Mouse (Mus musculus) midbrain, embryonic 14.5 days (tissue): Measurements from ENCODE around the gene Iqcb1. TPM values are rescaled to one million over a fixed set of nuclear protein-coding genes. Genes with fewer than 3 reads are reported as not detected.

Source experiments
- ATAC-seq: fragments of 200-750 bp; cut with Nextera tagmentation; 2 replicates; pipeline ENCODE4 v1.8.0; 2017; ENCODE audit warnings: moderate number of reproducible peaks, moderate library complexity; ENCODE audit not compliant: low FRiP score, low TSS enrichment
- DNase-seq: peaks from one replicate; pipeline ENCODE4 v3.0.0-alpha.2; 2015
- H3K27ac ChIP-seq: fragments of 300-500 bp; sonication (generic); replicated peaks from 2 replicates; pipeline ENCODE4 v1.5.1; 2014; ENCODE audit warnings: mild to moderate bottlenecking, low read depth, low read length, moderate library complexity
- H3K27me3 ChIP-seq: fragments of 300-500 bp; sonication (generic); 2 replicates; pipeline ENCODE4 v1.6.1; 2014; ENCODE audit warnings: low read length, control low read depth, mixed read lengths; ENCODE audit not compliant: control insufficient read depth, insufficient read depth
- H3K36me3 ChIP-seq: fragments of 300-500 bp; sonication (generic); 2 replicates; pipeline ENCODE4 v1.6.1; 2014; ENCODE audit warnings: low read length, control low read depth; ENCODE audit not compliant: control insufficient read depth, insufficient read depth
- H3K4me1 ChIP-seq: fragments of 300-500 bp; sonication (generic); 2 replicates; pipeline ENCODE4 v1.6.1; 2014; ENCODE audit warnings: mild to moderate bottlenecking, antibody characterized with exemption, low read length, control low read depth; ENCODE audit not compliant: control insufficient read depth, insufficient read depth
- H3K4me2 ChIP-seq: fragments of 300-500 bp; sonication (generic); 2 replicates; pipeline ENCODE4 v1.6.1; 2014; ENCODE audit warnings: mild to moderate bottlenecking, low read length, moderate library complexity
- H3K4me3 ChIP-seq: fragments of 300-500 bp; sonication (generic); replicated peaks from 2 replicates; pipeline ENCODE4 v1.5.1; 2014; ENCODE audit warnings: low read depth, low read length
- H3K9ac ChIP-seq: fragments of 300-500 bp; sonication (generic); replicated peaks from 2 replicates; pipeline ENCODE4 v1.6.1; 2014; ENCODE audit warnings: mild to moderate bottlenecking, low read length, moderate library complexity
- H3K9me3 ChIP-seq: fragments of 300-500 bp; sonication (generic); 2 replicates; pipeline ENCODE4 v1.6.1; 2016; ENCODE audit warnings: low read length, control low read depth, mixed read lengths; ENCODE audit not compliant: control insufficient read depth
- WGBS: fragments of 180-500 bp; shearing (Covaris S2); extraction: QIAGEN DNeasy Blood & Tissue Kit; methylation state at CpG from one replicate; pipeline ENCODE4 v1.1.7; 2014; 5-methylcytosine and 5-hydroxymethylcytosine counted together
- microRNA-seq: library from miRNA; unstranded; fragments of <30 nt; microRNA quantifications from one replicate; pipeline ENCODE4, GENCODE M21; 2016
- polyA plus RNA-seq: library from polyadenylated mRNA; unstranded; fragments of >200 nt; fragmentation: Nextera tagmentation; extraction: Ambion mirVana; gene quantifications from 2 replicates; pipeline ENCODE4 v1.2.1, GENCODE M21; 2014

Iqcb1 gene
- polyA plus RNA-seq, 1 experiment from 2014 or later: 65.5 TPM

DNA sequence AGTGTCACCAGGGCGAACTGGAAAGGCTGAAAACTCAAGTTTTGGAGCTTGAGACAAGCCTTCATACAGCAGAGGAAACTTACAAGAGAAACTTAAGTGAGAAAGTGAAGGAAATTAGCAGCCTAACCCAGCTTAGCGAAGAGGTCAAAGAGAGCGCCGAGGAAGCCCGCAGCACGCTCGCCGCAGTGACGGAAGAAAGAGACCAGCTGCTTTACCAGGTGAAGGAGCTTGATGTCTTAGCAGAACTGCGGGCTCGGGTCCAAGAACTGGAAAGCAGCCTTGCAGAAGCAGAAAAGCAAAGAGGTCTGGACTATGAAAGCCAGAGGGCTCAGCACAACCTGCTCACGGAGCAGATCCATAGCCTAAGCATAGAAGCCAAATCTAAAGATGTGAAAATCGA, 84.1 kb downstream of the Iqcb1 start:
- Histone ChIP-seq H3K9me3 (no peaks in the 10 kb centered on the region), H3K27ac (no peak overlapping the region), H3K36me3 (peaks cover 81% of the 10 kb centered on the region), H3K4me3 (no peak overlapping the region), H3K9ac (no peak overlapping the region), H3K4me1 (no peaks in the 10 kb centered on the region), H3K27me3 (no peaks in the 10 kb centered on the region), H3K4me2 (no peak overlapping the region)
- DNase-seq (no peak), ATAC-seq (no peak)
- 94% methylated on average over 13 of the region's 13 CpGs for WGBS

DNA sequence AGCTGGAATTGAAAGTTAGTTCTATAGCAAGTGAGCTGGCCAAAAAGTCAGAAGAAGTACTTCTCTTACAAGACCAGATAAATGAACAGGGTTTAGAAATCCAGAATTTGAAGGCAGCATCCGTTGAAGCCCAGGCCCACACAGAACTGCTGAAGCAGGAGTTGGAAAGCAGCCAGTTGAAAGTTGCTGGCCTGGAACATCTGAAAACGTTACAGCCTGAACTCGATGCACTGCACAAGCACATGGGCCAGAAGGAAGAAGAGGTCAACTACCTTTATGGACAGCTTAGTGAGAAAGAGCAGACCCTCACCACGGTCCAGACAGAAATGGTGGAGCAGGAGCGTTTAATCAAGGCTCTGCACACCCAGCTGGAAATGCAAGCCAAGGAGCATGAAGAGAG, 86.0 kb downstream of the Iqcb1 start:
- WGBS: 93% methylated on average over 5 of the region's 5 CpGs
- Histone ChIP-seq H3K27me3 (no peaks in the 10 kb centered on the region), H3K9ac (no peak overlapping the region), H3K4me1 (no peaks in the 10 kb centered on the region), H3K27ac (no peak overlapping the region), H3K9me3 (no peaks in the 10 kb centered on the region), H3K4me3 (no peak overlapping the region), H3K36me3 (peaks cover 82% of the 10 kb centered on the region), H3K4me2 (no peak overlapping the region)
- ATAC-seq: no peak
- no peak for DNase-seq

DNA sequence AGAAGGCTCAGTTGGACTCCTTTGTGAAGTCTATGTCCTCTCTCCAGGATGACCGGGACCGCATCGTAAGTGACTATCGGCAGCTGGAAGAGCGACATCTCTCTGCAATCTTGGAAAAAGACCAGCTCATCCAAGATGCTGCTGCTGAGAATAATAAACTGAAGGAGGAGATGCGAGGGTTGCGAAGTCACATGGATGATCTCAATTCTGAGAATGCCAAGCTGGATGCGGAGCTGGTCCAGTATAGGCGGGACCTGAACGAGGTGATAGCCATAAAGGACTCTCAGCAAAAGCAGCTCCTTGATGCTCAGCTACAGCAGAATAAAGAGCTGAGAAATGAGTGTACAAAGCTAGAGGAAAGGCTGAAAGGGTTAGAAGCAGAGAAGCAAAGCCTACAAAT, 90.3 kb downstream of the Iqcb1 start:
- no peak for ATAC-seq
- no peak for DNase-seq
- WGBS: 94% methylated on average over 10 of the region's 10 CpGs
- no peak overlapping the region for H3K4me3 ChIP-seq
- peaks cover 74% of the 10 kb centered on the region for H3K36me3 ChIP-seq
- H3K27me3 ChIP-seq: no peaks in the 10 kb centered on the region
- H3K9ac ChIP-seq: no peak overlapping the region
- H3K4me2 ChIP-seq: no peak overlapping the region
- H3K27ac ChIP-seq: no peak overlapping the region
- no peaks in the 10 kb centered on the region for H3K4me1 ChIP-seq
- no peaks in the 10 kb centered on the region for H3K9me3 ChIP-seq

DNA sequence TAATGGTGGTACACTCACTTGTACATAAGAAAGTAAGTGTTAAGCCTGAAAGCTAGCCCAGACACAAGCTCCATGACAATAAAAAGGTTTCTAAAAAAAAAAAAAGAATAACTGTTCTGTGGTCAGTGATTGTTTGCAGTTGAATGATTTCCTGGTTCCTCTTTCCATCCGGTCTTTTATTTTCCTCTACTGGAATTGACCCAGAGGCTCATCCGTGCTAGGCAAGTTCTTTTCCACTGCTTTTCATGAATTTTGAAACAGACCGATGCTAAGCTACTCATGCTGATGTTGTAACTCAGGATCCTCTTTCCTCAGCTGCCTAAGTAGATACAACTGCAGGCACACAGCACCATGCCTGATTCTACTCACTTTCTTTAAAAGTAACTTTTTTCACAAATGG, 92.2 kb downstream of the Iqcb1 start:
- no peak overlapping the region for H3K4me2 ChIP-seq
- peaks cover 63% of the 10 kb centered on the region for H3K36me3 ChIP-seq
- H3K9ac ChIP-seq: no peak overlapping the region
- 92% methylated on average over 3 of the region's 3 CpGs for WGBS
- no peaks in the 10 kb centered on the region for H3K4me1 ChIP-seq
- ATAC-seq: no peak
- H3K27ac ChIP-seq: no peak overlapping the region
- no peaks in the 10 kb centered on the region for H3K27me3 ChIP-seq
- DNase-seq: no peak
- no peak overlapping the region for H3K4me3 ChIP-seq
- no peaks in the 10 kb centered on the region for H3K9me3 ChIP-seq

DNA sequence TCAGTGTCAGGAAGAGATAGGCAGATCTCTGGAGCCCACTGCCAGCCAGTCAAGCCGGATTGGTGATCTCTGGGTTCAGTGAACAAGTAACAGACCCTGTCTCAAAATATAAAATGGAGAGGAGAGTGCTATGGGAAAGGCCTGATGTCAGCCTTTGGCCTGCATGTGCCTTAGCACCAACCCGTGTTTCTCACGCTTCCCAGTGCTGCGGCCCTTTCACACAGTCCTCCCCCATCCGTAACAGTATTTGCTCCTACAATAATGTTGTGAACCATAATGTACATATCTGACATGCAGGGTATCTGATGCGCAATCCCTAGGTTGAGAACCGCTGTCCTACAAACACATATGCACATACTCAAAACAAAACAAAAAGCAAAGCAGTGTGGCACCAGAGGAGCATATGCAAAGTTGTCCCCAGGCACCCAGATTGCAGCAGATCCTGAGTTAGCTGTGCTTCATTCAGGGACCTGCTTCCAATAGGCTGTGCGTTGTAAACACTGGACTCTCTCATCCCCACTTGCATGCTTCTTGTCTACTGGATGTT, 93.0 kb downstream of the Iqcb1 start:
- Histone ChIP-seq H3K9me3 (no peaks in the 10 kb centered on the region), H3K4me2 (no peak overlapping the region), H3K27me3 (no peaks in the 10 kb centered on the region), H3K36me3 (peaks cover 63% of the 10 kb centered on the region), H3K27ac (no peak overlapping the region), H3K4me3 (no peak overlapping the region), H3K4me1 (no peaks in the 10 kb centered on the region), H3K9ac (no peak overlapping the region)
- DNase-seq (no peak), ATAC-seq (no peak)
- WGBS: 93% methylated on average over 8 of the region's 8 CpGs

DNA sequence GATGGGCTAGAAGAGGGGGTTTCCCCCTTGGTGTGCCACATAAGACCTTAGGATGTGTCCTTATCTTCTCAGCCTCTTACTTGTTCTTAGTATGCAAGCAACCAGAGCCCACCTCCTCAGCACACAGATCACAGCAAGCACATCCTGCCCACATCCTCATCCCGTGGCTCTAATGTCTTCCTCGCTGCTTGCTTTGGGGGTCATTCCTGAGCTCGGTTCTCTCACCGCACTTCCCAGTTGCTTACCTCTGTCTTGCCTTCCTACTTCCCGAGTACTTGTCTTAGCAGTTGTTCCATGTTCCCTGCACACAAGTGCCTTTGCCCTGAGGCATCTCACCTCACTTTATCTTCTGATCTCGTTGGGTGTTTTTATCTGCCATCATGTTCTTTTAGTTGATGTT, 93.8 kb downstream of the Iqcb1 start:
- H3K27me3 ChIP-seq: no peaks in the 10 kb centered on the region
- no peak overlapping the region for H3K9ac ChIP-seq
- peaks cover 64% of the 10 kb centered on the region for H3K36me3 ChIP-seq
- 95% methylated on average over 6 of the region's 6 CpGs for WGBS
- DNase-seq (no peak), ATAC-seq (no peak)
- H3K9me3 ChIP-seq: no peaks in the 10 kb centered on the region
- no peaks in the 10 kb centered on the region for H3K4me1 ChIP-seq
- H3K4me2 ChIP-seq: no peak overlapping the region
- H3K27ac ChIP-seq: no peak overlapping the region
- H3K4me3 ChIP-seq: no peak overlapping the region

Small RNA genes within 50 kb of the gene (microRNA-seq; reads per million reads assigned to microRNA genes)
- gene Gm22617: not detected

Other genes with a start within 250 kb of the Iqcb1 start
- 0.47 and 2.0 TPM in 2 replicates for gene Cd86, start 162.3 kb upstream of the Iqcb1 start, polyA plus RNA-seq
- gene Ildr1, start 134.4 kb upstream of the Iqcb1 start, polyA plus RNA-seq: 0.16 and 0.26 TPM in 2 replicates
- 9.2 and 12.4 TPM in 2 replicates for gene Slc15a2, start 43.4 kb upstream of the Iqcb1 start, polyA plus RNA-seq
- 0.38 and 0.45 TPM in 2 replicates for gene Eaf2, start 46.6 kb downstream of the Iqcb1 start, polyA plus RNA-seq
- 88.6 and 92.5 TPM in 2 replicates for gene Golgb1, start 46.8 kb downstream of the Iqcb1 start, polyA plus RNA-seq
- gene Hcls1, start 106.6 kb downstream of the Iqcb1 start, polyA plus RNA-seq: 0.84 and 1.3 TPM in 2 replicates
- not detected in 2 replicates for gene Fbxo40, start 162.1 kb downstream of the Iqcb1 start, polyA plus RNA-seq
- gene Polq, start 183.4 kb downstream of the Iqcb1 start, polyA plus RNA-seq: 2.5 and 3.4 TPM in 2 replicates